Mouse (Mus musculus) cortical plate, adult 2 months (tissue): ENCODE data around the gene Krt2.

ENCODE experiments used
- CTCF ChIP-seq: fragments of 200-500 bp; IDR thresholded peaks from 2 replicates; pipeline ENCODE4 v1.5.1; 2011; ENCODE audit warnings: mild to moderate bottlenecking, control low read depth, low read length; ENCODE audit not compliant: insufficient read depth; ENCODE audit errors: extremely low read depth
- POLR2A ChIP-seq: fragments of 200-500 bp; IDR thresholded peaks from 2 replicates; pipeline ENCODE4 v1.6.1; 2011; ENCODE audit warnings: mild to moderate bottlenecking, low read length, control low read depth; ENCODE audit not compliant: insufficient read depth; ENCODE audit errors: extremely low read depth

DNA sequence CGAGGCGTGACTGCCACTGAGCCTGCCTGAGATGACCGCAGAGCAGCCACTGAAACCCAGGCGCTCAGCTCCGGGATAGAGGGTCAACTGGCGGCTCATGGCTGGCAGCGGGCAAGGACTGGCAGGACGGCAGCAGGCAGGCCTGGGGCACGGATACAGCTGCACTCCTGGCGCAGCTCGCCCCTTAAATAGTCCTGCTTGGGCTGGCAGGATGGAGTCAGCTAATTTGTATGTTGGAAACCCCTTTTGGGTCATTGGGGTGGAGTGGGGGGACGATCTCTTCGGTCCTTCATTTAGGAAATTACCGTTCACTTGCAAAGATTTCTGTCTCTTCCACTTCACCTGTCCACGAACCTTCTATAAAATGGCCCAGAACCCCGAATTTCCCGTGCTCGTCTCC is 31.6 kb downstream of the Krt2 start, which contains the start of gene Krt72:
- no peak for TF ChIP-seq CTCF
- TF ChIP-seq POLR2A, result no peak
